Mouse (Mus musculus): ENCODE data around the gene Dnajb12. TPM values are rescaled to one million over a fixed set of nuclear protein-coding genes. Genes with fewer than 3 reads are reported as not detected.

Gene Dnajb12
- polyA plus RNA-seq, 1 experiment from 2014 or later: 30.2 TPM

- no peaks in the 10 kb centered on the region for H3K9me3 ChIP-seq (replicated peaks)
- H3K4me3 ChIP-seq (replicated peaks): peak overlapping the region; percentile 14
- H3K9ac ChIP-seq: peak overlapping the region; percentile 33
- H3K36me3 ChIP-seq: peaks cover 39% of the 10 kb centered on the region
- H3K4me2 ChIP-seq: peak overlapping the region; percentile 45
- no peaks in the 10 kb centered on the region for H3K27me3 ChIP-seq
- H3K4me1 ChIP-seq: peaks cover 68% of the 10 kb centered on the region
- peak overlapping the region; percentile 98 for H3K27ac ChIP-seq
- peak; percentile 94 for ATAC-seq (replicated peaks; ENCODE audit: low FRiP score)
- WGBS: 8% methylated on average over 21 of the region's 21 CpGs
Observed at GRCm38 (mm10) chr10:59899341-59900173, 20.2 kb downstream of the Dnajb12 start.

GRCm38 (mm10) chr10:59900174-59900435, 20.7 kb downstream of the Dnajb12 start:
- no peak for ATAC-seq (replicated peaks; ENCODE audit: low FRiP score)
- peak overlapping the region; percentile 45; the same call in 1 of the 2 replicates for H3K4me2 ChIP-seq
- no peaks in the 10 kb centered on the region for H3K9me3 ChIP-seq (replicated peaks)
- peaks cover 62% of the 10 kb centered on the region for H3K4me1 ChIP-seq
- H3K27me3 ChIP-seq: no peaks in the 10 kb centered on the region
- H3K9ac ChIP-seq: peak overlapping the region; percentile 33; the same call in 1 of the 2 replicates
- WGBS: 26% methylated on average over 4 of the region's 4 CpGs
- peak overlapping the region; percentile 98 for H3K27ac ChIP-seq
- no peak overlapping the region for H3K4me3 ChIP-seq (replicated peaks)
- H3K36me3 ChIP-seq: peaks cover 33% of the 10 kb centered on the region

GRCm38 (mm10) chr10:59900939-59901338, 21.6 kb downstream of the Dnajb12 start:
- H3K4me1 ChIP-seq: peaks cover 61% of the 10 kb centered on the region
- no peaks in the 10 kb centered on the region for H3K27me3 ChIP-seq
- H3K27ac ChIP-seq: peak overlapping the region; percentile 98
- H3K4me2 ChIP-seq: no peak overlapping the region
- peaks cover 25% of the 10 kb centered on the region for H3K36me3 ChIP-seq
- WGBS: 51% methylated on average over 4 of the region's 4 CpGs
- ATAC-seq (replicated peaks; ENCODE audit: low FRiP score): no peak
- H3K9me3 ChIP-seq (replicated peaks): no peaks in the 10 kb centered on the region
- H3K4me3 ChIP-seq (replicated peaks): no peak overlapping the region
- no peak overlapping the region for H3K9ac ChIP-seq

- H3K36me3 ChIP-seq: peaks cover 20% of the 10 kb centered on the region
- 74% methylated on average over 1 of the region's 1 CpGs for WGBS
- no peaks in the 10 kb centered on the region for H3K9me3 ChIP-seq (replicated peaks)
- no peak overlapping the region for H3K27ac ChIP-seq
- no peaks in the 10 kb centered on the region for H3K27me3 ChIP-seq
- H3K4me3 ChIP-seq (replicated peaks): no peak overlapping the region
- no peak overlapping the region for H3K9ac ChIP-seq
- no peak overlapping the region for H3K4me2 ChIP-seq
- no peak for ATAC-seq (replicated peaks; ENCODE audit: low FRiP score)
- peaks cover 59% of the 10 kb centered on the region for H3K4me1 ChIP-seq
Observed at GRCm38 (mm10) chr10:59901463-59901862, 22.1 kb downstream of the Dnajb12 start.

GRCm38 (mm10) chr10:59901986-59902605, 22.7 kb downstream of the Dnajb12 start:
- Histone ChIP-seq H3K4me3 (replicated peaks) (no peak overlapping the region), H3K9ac (no peak overlapping the region), H3K27ac (peak overlapping the region; percentile 11; the same call in 1 of the 2 replicates), H3K27me3 (no peaks in the 10 kb centered on the region), H3K4me2 (no peak overlapping the region), H3K4me1 (peaks cover 55% of the 10 kb centered on the region), H3K9me3 (replicated peaks) (no peaks in the 10 kb centered on the region), H3K36me3 (peaks cover 13% of the 10 kb centered on the region; the same call in 1 of the 2 replicates)
- WGBS: 76% methylated on average over 8 of the region's 8 CpGs
- ATAC-seq (replicated peaks; ENCODE audit: low FRiP score): no peak

GRCm38 (mm10) chr10:59902606-59902990, 23.2 kb downstream of the Dnajb12 start:
- H3K9me3 ChIP-seq (replicated peaks): no peaks in the 10 kb centered on the region
- H3K36me3 ChIP-seq: peaks cover 9% of the 10 kb centered on the region; the same call in 1 of the 2 replicates
- H3K4me2 ChIP-seq: no peak overlapping the region
- H3K27ac ChIP-seq: peak overlapping the region; percentile 11; the same call in 1 of the 2 replicates
- ATAC-seq (replicated peaks; ENCODE audit: low FRiP score): no peak
- H3K4me1 ChIP-seq: peaks cover 55% of the 10 kb centered on the region
- WGBS: 39% methylated on average over 8 of the region's 8 CpGs
- H3K4me3 ChIP-seq (replicated peaks): no peak overlapping the region
- H3K9ac ChIP-seq: no peak overlapping the region
- H3K27me3 ChIP-seq: no peaks in the 10 kb centered on the region

GRCm38 (mm10) chr10:59903170-59903569, 23.8 kb downstream of the Dnajb12 start:
- no peaks in the 10 kb centered on the region for H3K9me3 ChIP-seq (replicated peaks)
- no peaks in the 10 kb centered on the region for H3K27me3 ChIP-seq
- peak overlapping the region; percentile 45 for H3K27ac ChIP-seq
- 25% methylated on average over 7 of the region's 7 CpGs for WGBS
- H3K9ac ChIP-seq: no peak overlapping the region
- H3K36me3 ChIP-seq: peaks cover 5% of the 10 kb centered on the region; the same call in 1 of the 2 replicates
- no peak overlapping the region for H3K4me2 ChIP-seq
- H3K4me1 ChIP-seq: peaks cover 55% of the 10 kb centered on the region
- no peak overlapping the region for H3K4me3 ChIP-seq (replicated peaks)
- ATAC-seq (replicated peaks; ENCODE audit: low FRiP score): no peak

- ATAC-seq (replicated peaks; ENCODE audit: low FRiP score): peak; percentile 20
- WGBS: 53% methylated on average over 3 of the region's 3 CpGs
- no peaks in the 10 kb centered on the region for H3K9me3 ChIP-seq (replicated peaks)
- no peaks in the 10 kb centered on the region for H3K36me3 ChIP-seq
- H3K4me1 ChIP-seq: peaks cover 66% of the 10 kb centered on the region
- H3K4me3 ChIP-seq (replicated peaks): no peak overlapping the region
- H3K9ac ChIP-seq: no peak overlapping the region
- H3K27me3 ChIP-seq: no peaks in the 10 kb centered on the region
- no peak overlapping the region for H3K4me2 ChIP-seq
- peak overlapping the region; percentile 90 for H3K27ac ChIP-seq
Observed at GRCm38 (mm10) chr10:59907080-59907609, 27.8 kb downstream of the Dnajb12 start.

- Histone ChIP-seq H3K9ac (no peak overlapping the region), H3K4me1 (peaks cover 62% of the 10 kb centered on the region), H3K4me2 (no peak overlapping the region), H3K4me3 (replicated peaks) (no peak overlapping the region), H3K27me3 (no peaks in the 10 kb centered on the region), H3K9me3 (replicated peaks) (no peaks in the 10 kb centered on the region), H3K36me3 (no peaks in the 10 kb centered on the region), H3K27ac (peak overlapping the region; percentile 90)
- WGBS: 30% methylated on average over 7 of the region's 7 CpGs
- ATAC-seq (replicated peaks; ENCODE audit: low FRiP score): peak; percentile 50
Observed at GRCm38 (mm10) chr10:59907695-59908299, 28.4 kb downstream of the Dnajb12 start.

- Histone ChIP-seq H3K4me2 (peak overlapping the region; percentile 44), H3K27me3 (no peaks in the 10 kb centered on the region)
Observed at GRCm38 (mm10) chr10:59908776-59909315, 29.5 kb downstream of the Dnajb12 start.

GRCm38 (mm10) chr10:59909357-59909847, 30.0 kb downstream of the Dnajb12 start:
- H3K36me3 ChIP-seq: no peaks in the 10 kb centered on the region
- peak overlapping the region; percentile 44 for H3K4me2 ChIP-seq
- peak overlapping the region; percentile 90 for H3K27ac ChIP-seq
- 5% methylated on average over 14 of the region's 14 CpGs for WGBS
- H3K4me3 ChIP-seq (replicated peaks): peak overlapping the region; percentile 14; the same call in 1 of the 2 replicates
- no peaks in the 10 kb centered on the region for H3K27me3 ChIP-seq
- H3K4me1 ChIP-seq: peaks cover 51% of the 10 kb centered on the region
- H3K9ac ChIP-seq: no peak overlapping the region
- H3K9me3 ChIP-seq (replicated peaks): no peaks in the 10 kb centered on the region
- peak; percentile 53 for ATAC-seq (replicated peaks; ENCODE audit: low FRiP score)

More at GRCm38 (mm10) chr10:59908776-59909315, 29.5 kb downstream of the Dnajb12 start:
- Histone ChIP-seq H3K4me3 (replicated peaks) (no peak overlapping the region), H3K27ac (peak overlapping the region; percentile 90), H3K9ac (no peak overlapping the region), H3K4me1 (peaks cover 51% of the 10 kb centered on the region), H3K36me3 (no peaks in the 10 kb centered on the region), H3K9me3 (replicated peaks) (no peaks in the 10 kb centered on the region)
- ATAC-seq (replicated peaks; ENCODE audit: low FRiP score): peak; percentile 12
- 45% methylated on average over 7 of the region's 7 CpGs for WGBS
